Mouse (Mus musculus) ES-Bruce4 (cell line): ENCODE data around the gene Mipep.

Experiments used
- EP300 ChIP-seq: IDR thresholded peaks from 2 replicates; pipeline ENCODE4 v1.6.1; 2011; ENCODE audit warnings: low read depth, low read length; ENCODE audit not compliant: insufficient read depth
- POLR2A ChIP-seq: IDR thresholded peaks from one replicate; pipeline ENCODE4 v1.8.1; 2011; ENCODE audit warnings: low read length; ENCODE audit not compliant: insufficient read depth

- no peak for TF ChIP-seq EP300
- TF ChIP-seq POLR2A: no peak
Measured at GRCm38 (mm10) chr14:60747154-60747870, 37.1 kb upstream of the Mipep start.
